9 mouse cellular contexts compared by ENCODE assay signal in genomic region chr1:34060446-34060845, GRCm38 (mm10).
DNase-seq lines count a peak whose midpoint lies in the region; ATAC-seq lines count a peak whose summit lies in the region.
"Had no signal": no experiment of that assay in that cellular context is flagged by ENCODE, and none has a peak within 500 bp of the region (broad histone marks: within the 10 kb centered on the region; RNA-seq: fewer than 3 reads in every experiment).

No protein-coding gene starts in this region.

- no peaks in the 10 kb centered on the region for H3K27me3 ChIP-seq in neural tube, embryonic 13.5 days
- H3K27me3 ChIP-seq: liver, embryonic 13.5 days had no signal

- no peaks in the 10 kb centered on the region for H3K9me3 ChIP-seq in neural tube, embryonic 13.5 days
- H3K9me3 ChIP-seq: liver, embryonic 13.5 days had no signal

- intact Hi-C loops in left cerebral cortex, postnatal 14 days (cut with DNase I), result loop anchor here (5.0 kb wide), 1 partner anchor 107 kb away; no protein-coding TSS in a partner anchor

- no peak overlapping the region for H3K4me3 ChIP-seq in neural tube, embryonic 13.5 days
- H3K4me3 ChIP-seq: liver, embryonic 13.5 days had no signal

- 0 out of 2 replicates have a peak, but pooled peaks have one; percentile 22 for ATAC-seq in granulocyte monocyte progenitor cell, adult 5-6 weeks (replicated peaks; ENCODE audit: poor library complexity, severe bottlenecking)
- ATAC-seq in neural tube, embryonic 13.5 days (ENCODE audit: low read depth), result peak; percentile 41; the same call in 1 of the 2 replicates

- H3K4me2 ChIP-seq in neural tube, embryonic 13.5 days, result peak overlapping the region; percentile 20
- H3K4me2 ChIP-seq: liver, embryonic 13.5 days had no signal

- peak overlapping the region; percentile 35 for H3K27ac ChIP-seq in neural tube, embryonic 13.5 days (replicated peaks)
- H3K27ac ChIP-seq: liver, embryonic 13.5 days had no signal

- peak; percentile 52 for DNase-seq in adrenal gland, postnatal 10 days
- DNase-seq in adrenal gland, postnatal 4 days (ENCODE audit: low spot score in 2 of 2), result no peak
- DNase-seq in MN1 (ENCODE audit: low spot score), result peak; percentile 97
- peak; percentile 58 for DNase-seq in kidney, postnatal 14 days
- no peak for DNase-seq in thymus, postnatal 10 days (ENCODE audit: low spot score in 2 of 2)
- no peak for DNase-seq in left cerebral cortex, postnatal 14 days (ENCODE audit: low spot score in 2 of 2)
- DNase-seq: liver, embryonic 13.5 days had no signal

- 2% methylated on average over 6 of the region's 6 CpGs for WGBS in neural tube, embryonic 13.5 days

- no peaks in the 10 kb centered on the region for H3K36me3 ChIP-seq in neural tube, embryonic 13.5 days
- H3K36me3 ChIP-seq: liver, embryonic 13.5 days had no signal

- no peak overlapping the region for H3K9ac ChIP-seq in neural tube, embryonic 13.5 days
- H3K9ac ChIP-seq: liver, embryonic 13.5 days had no signal

- H3K4me1 ChIP-seq in neural tube, embryonic 13.5 days (replicated peaks), result peaks cover 41% of the 10 kb centered on the region

Comparison
In these comparisons a context has a peak if more than half of its experiments do, and no peak if none do; other contexts are left out.
1. DNase-seq: peak in adrenal gland, postnatal 10 days (single experiment), MN1 (single experiment) and kidney, postnatal 14 days (single experiment); none in adrenal gland, postnatal 4 days (0 of 2), thymus, postnatal 10 days (0 of 2) and left cerebral cortex, postnatal 14 days (0 of 2).